Mouse (Mus musculus) embryonic facial prominence, embryonic 14.5 days (tissue): ENCODE results near the gene Mindy2. TPM values are rescaled to one million over a fixed set of nuclear protein-coding genes. Genes with fewer than 3 reads are reported as not detected.

Source experiments
- ATAC-seq: fragments of 200-750 bp; cut with Nextera tagmentation; 2 replicates; pipeline ENCODE4 v1.8.0; 2017; ENCODE audit warnings: low read depth, moderate number of reproducible peaks, moderate TSS enrichment
- DNase-seq: peaks from one replicate; pipeline ENCODE4 v3.0.0-alpha.2; 2015; ENCODE audit warnings: low spot score
- H3K27ac ChIP-seq: fragments of 300-500 bp; sonication (generic); replicated peaks from 2 replicates; pipeline ENCODE4 v1.5.1; 2014; ENCODE audit warnings: low read depth, mild to moderate bottlenecking, low read length, moderate library complexity
- H3K27me3 ChIP-seq: fragments of 300-500 bp; sonication (generic); replicated peaks from 2 replicates; pipeline ENCODE4 v1.6.1; 2014; ENCODE audit warnings: low read length; ENCODE audit not compliant: control insufficient read depth, insufficient read depth
- H3K36me3 ChIP-seq: fragments of 300-500 bp; sonication (generic); 2 replicates; pipeline ENCODE4 v1.6.1; 2014; ENCODE audit warnings: low read length, mixed read lengths; ENCODE audit not compliant: control insufficient read depth, insufficient read depth
- H3K4me1 ChIP-seq: fragments of 300-500 bp; sonication (generic); 2 replicates; pipeline ENCODE4 v1.6.1; 2014; ENCODE audit warnings: antibody characterized with exemption, low read length; ENCODE audit not compliant: control insufficient read depth, insufficient read depth
- H3K4me2 ChIP-seq: fragments of 300-500 bp; sonication (generic); 2 replicates; pipeline ENCODE4 v1.6.1; 2014; ENCODE audit warnings: low read depth, mild to moderate bottlenecking, low read length, moderate library complexity, mixed read lengths
- H3K4me3 ChIP-seq: fragments of 300-500 bp; sonication (generic); 2 replicates; pipeline ENCODE4 v1.5.1; 2014; ENCODE audit warnings: low read depth, mild to moderate bottlenecking, low read length
- H3K9ac ChIP-seq: fragments of 300-500 bp; sonication (generic); 2 replicates; pipeline ENCODE4 v1.6.1; 2014; ENCODE audit warnings: low read depth, mild to moderate bottlenecking, low read length, moderate library complexity, mixed read lengths
- H3K9me3 ChIP-seq: fragments of 300-500 bp; sonication (generic); 2 replicates; pipeline ENCODE4 v1.6.1; 2016; ENCODE audit warnings: low read length; ENCODE audit not compliant: control insufficient read depth
- WGBS: fragments of 180-500 bp; shearing (Covaris S2); extraction: QIAGEN DNeasy Blood & Tissue Kit; methylation state at CpG from one replicate; pipeline ENCODE4 v1.1.7; 2014; 5-methylcytosine and 5-hydroxymethylcytosine counted together
- polyA plus RNA-seq: library from polyadenylated mRNA; unstranded; fragments of >200 nt; fragmentation: Nextera tagmentation; extraction: Ambion mirVana; gene quantifications from 2 replicates; pipeline ENCODE4 v1.2.1, GENCODE M21; 2014

Gene Mindy2
- polyA plus RNA-seq, 1 experiment from 2014 or later: 15.3 TPM

GRCm38 (mm10) chr9:70656130-70657007, 605 bp downstream of the Mindy2 start, which contains the start of gene Gm10642:
Gene Gm10642 (plus strand): TSS chr9:70656251.
- H3K9ac ChIP-seq: peak within 1 kb of the TSS; percentile 90
- DNase-seq: peak; percentile 64
- no peaks in the 10 kb centered on the region for H3K9me3 ChIP-seq
- peak within 1 kb of the TSS; percentile 95 for H3K27ac ChIP-seq
- peak within 1 kb of the TSS; percentile 88 for H3K4me3 ChIP-seq
- no peaks in the 10 kb centered on the region for H3K36me3 ChIP-seq
- peaks cover 19% of the 10 kb centered on the region for H3K4me1 ChIP-seq
- 0% methylated on average over 26 of the region's 72 CpGs for WGBS
- no peaks in the 10 kb centered on the region for H3K27me3 ChIP-seq
- H3K4me2 ChIP-seq: peak within 1 kb of the TSS; percentile 88
- peak; percentile 50 for ATAC-seq

GRCm38 (mm10) chr9:70655764-70656129, 1.2 kb downstream of the Mindy2 start:
- H3K27me3 ChIP-seq: no peaks in the 10 kb centered on the region
- H3K27ac ChIP-seq: no peak overlapping the region
- ATAC-seq: no peak
- no peaks in the 10 kb centered on the region for H3K9me3 ChIP-seq
- peak overlapping the region; percentile 88 for H3K4me2 ChIP-seq
- H3K36me3 ChIP-seq: no peaks in the 10 kb centered on the region
- WGBS: 31% methylated on average over 2 of the region's 2 CpGs
- peak overlapping the region; percentile 90 for H3K9ac ChIP-seq
- DNase-seq: no peak
- H3K4me3 ChIP-seq: peak overlapping the region; percentile 88
- peaks cover 19% of the 10 kb centered on the region for H3K4me1 ChIP-seq

DNA sequence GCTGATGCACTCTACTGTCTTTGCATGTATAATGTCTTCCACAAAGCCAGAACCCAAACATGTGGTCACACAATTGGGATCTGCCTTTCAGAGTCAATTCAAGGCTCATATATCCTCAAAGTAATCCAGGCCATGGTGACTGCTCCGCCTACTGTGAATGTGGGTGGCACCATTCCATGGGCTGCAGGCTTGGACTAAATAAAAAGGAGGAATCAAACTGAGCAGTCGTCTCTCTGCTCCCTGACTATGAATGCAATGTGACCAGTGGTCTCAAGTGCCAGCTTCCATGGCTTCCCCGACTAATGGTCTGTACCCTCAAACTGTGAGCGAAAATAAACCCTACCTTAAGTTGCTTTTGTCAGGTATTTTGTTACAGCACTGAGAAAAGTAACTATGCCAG, 2.5 kb downstream of the Mindy2 start:
- H3K9me3 ChIP-seq: no peaks in the 10 kb centered on the region
- peaks cover 19% of the 10 kb centered on the region for H3K4me1 ChIP-seq
- H3K4me2 ChIP-seq: peak overlapping the region; percentile 88
- no peak overlapping the region; the same call in 1 of the 2 replicates for H3K9ac ChIP-seq
- 75% methylated on average over 4 of the region's 4 CpGs for WGBS
- H3K27ac ChIP-seq: no peak overlapping the region
- H3K4me3 ChIP-seq: peak overlapping the region; percentile 4; the same call in 1 of the 2 replicates
- H3K36me3 ChIP-seq: peaks cover 5% of the 10 kb centered on the region; the same call in 1 of the 2 replicates
- DNase-seq (peak; percentile 36), ATAC-seq (no peak)
- no peaks in the 10 kb centered on the region for H3K27me3 ChIP-seq

DNA sequence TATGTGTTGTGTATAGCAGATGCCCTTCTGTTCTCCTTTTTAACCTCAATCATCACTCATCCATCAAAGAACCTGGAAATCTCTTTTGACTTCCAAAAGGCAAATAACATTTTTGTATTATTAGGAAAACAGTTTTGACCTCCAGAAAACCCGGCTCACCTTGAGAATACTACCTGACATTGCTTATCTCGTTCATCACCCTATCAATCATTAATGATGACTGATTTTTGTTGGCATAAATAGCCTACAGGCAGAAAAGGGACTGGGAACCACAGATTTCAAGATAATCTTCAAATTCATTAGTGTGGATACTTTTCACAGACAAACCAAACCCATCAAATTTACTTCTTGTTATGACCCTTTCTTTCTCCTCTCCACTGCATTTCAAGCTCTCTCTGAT, 3.1 kb downstream of the Mindy2 start:
- DNase-seq: no peak
- peak overlapping the region; percentile 88 for H3K4me2 ChIP-seq
- no peaks in the 10 kb centered on the region for H3K9me3 ChIP-seq
- H3K9ac ChIP-seq: no peak overlapping the region
- no peak overlapping the region for H3K4me3 ChIP-seq
- ATAC-seq: no peak
- H3K36me3 ChIP-seq: peaks cover 6% of the 10 kb centered on the region; the same call in 1 of the 2 replicates
- peaks cover 19% of the 10 kb centered on the region for H3K4me1 ChIP-seq
- WGBS: 63% methylated on average over 2 of the region's 2 CpGs
- H3K27ac ChIP-seq: no peak overlapping the region
- no peaks in the 10 kb centered on the region for H3K27me3 ChIP-seq

- DNase-seq (no peak), ATAC-seq (no peak)
- Histone ChIP-seq H3K27me3 (no peaks in the 10 kb centered on the region), H3K9ac (no peak overlapping the region), H3K36me3 (peaks cover 6% of the 10 kb centered on the region; the same call in 1 of the 2 replicates), H3K4me2 (no peak overlapping the region), H3K27ac (no peak overlapping the region), H3K4me1 (peaks cover 19% of the 10 kb centered on the region), H3K4me3 (no peak overlapping the region), H3K9me3 (no peaks in the 10 kb centered on the region)
- 49% methylated on average over 2 of the region's 2 CpGs for WGBS
These were observed 4.8 kb downstream of the Mindy2 start for GRCm38 (mm10) chr9:70652221-70652620.

GRCm38 (mm10) chr9:70650994-70651393, 6.0 kb downstream of the Mindy2 start:
- DNase-seq: no peak
- Histone ChIP-seq H3K9me3 (no peaks in the 10 kb centered on the region), H3K9ac (no peak overlapping the region), H3K27me3 (no peaks in the 10 kb centered on the region), H3K4me2 (no peak overlapping the region), H3K27ac (no peak overlapping the region), H3K4me1 (peaks cover 16% of the 10 kb centered on the region), H3K36me3 (peaks cover 6% of the 10 kb centered on the region; the same call in 1 of the 2 replicates), H3K4me3 (no peak overlapping the region)
- ATAC-seq: no peak
- 86% methylated on average over 1 of the region's 1 CpGs for whole genome bisulfite sequencing

- Histone ChIP-seq H3K9ac (no peak overlapping the region), H3K36me3 (peaks cover 6% of the 10 kb centered on the region; the same call in 1 of the 2 replicates), H3K9me3 (no peaks in the 10 kb centered on the region), H3K27me3 (no peaks in the 10 kb centered on the region), H3K4me2 (no peak overlapping the region), H3K4me3 (no peak overlapping the region), H3K27ac (no peak overlapping the region), H3K4me1 (peaks cover 15% of the 10 kb centered on the region)
- WGBS: 93% methylated on average over 2 of the region's 2 CpGs
- no peak for ATAC-seq
- no peak for DNase-seq
These were observed 6.7 kb downstream of the Mindy2 start for GRCm38 (mm10) chr9:70650260-70650659.

GRCm38 (mm10) chr9:70636748-70637147, 20.2 kb downstream of the Mindy2 start:
- DNase-seq (no peak), ATAC-seq (no peak)
- Histone ChIP-seq H3K27me3 (no peaks in the 10 kb centered on the region), H3K4me3 (no peak overlapping the region), H3K36me3 (no peaks in the 10 kb centered on the region), H3K27ac (no peak overlapping the region), H3K4me1 (no peaks in the 10 kb centered on the region), H3K9ac (no peak overlapping the region), H3K4me2 (no peak overlapping the region), H3K9me3 (no peaks in the 10 kb centered on the region)
- WGBS: 85% methylated on average over 2 of the region's 2 CpGs
